Mouse (Mus musculus): ENCODE data around the gene March9. TPM values are rescaled to one million over a fixed set of nuclear protein-coding genes. Genes with fewer than 3 reads are reported as not detected.

Gene March9
- polyA plus RNA-seq, 2 experiments, result 0.07 TPM; not detected in 1

DNA sequence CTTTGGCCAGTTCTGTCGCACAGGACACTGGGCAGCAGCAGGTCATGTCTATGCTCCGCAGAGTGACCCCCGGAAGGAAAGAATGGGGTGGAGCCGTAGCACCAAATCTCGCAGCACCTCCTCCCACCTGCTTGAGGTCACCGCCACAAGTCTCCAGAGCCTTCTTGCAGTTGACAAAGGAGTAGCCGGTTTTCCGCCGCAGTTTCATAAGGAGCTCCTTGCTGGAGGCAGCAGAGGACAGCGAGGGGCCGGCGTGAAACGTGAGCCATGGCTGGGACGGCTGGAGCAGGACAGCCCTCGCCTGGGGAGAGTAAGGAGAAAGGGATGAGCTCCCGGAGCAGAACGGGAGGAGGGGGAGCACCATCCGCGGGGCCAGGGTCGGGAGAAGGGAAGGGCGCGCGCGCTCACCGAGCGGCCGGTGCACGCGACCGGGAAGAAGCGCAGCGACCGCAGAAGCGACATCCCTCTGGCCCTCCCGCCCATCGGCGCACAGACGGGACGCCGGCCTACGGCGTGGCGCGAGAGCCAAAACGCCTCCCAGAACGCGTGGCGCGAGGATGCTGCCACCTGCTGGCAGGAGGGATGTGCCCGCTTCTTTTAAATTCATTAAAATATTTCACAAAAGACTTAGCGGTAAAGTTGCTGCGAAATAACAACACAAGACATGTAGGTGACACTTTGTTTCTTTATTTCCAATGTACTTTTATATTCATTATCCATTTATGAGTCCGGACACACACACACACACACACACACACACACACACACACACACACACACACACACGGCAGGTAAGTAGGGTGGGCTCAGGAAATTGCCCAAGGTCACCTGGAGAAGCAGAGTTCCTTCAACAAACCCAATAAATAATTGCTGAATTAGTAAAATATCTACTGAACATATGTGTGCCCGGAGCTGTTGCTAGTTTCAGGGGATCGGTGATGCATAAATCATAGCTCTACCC is 29.4 kb downstream of the March9 start, which contains the start of gene Tsfm:
TSS of gene Tsfm (minus strand) at position 505 of the 961 bp plus-strand sequence.
- 4% methylated on average over 56 of the region's 56 CpGs for WGBS (ENCODE audit: insufficient replicate concordance)
- no peaks in the 10 kb centered on the region for H3K27me3 ChIP-seq (ENCODE audit: control insufficient read depth, insufficient read depth, low read length)

DNA sequence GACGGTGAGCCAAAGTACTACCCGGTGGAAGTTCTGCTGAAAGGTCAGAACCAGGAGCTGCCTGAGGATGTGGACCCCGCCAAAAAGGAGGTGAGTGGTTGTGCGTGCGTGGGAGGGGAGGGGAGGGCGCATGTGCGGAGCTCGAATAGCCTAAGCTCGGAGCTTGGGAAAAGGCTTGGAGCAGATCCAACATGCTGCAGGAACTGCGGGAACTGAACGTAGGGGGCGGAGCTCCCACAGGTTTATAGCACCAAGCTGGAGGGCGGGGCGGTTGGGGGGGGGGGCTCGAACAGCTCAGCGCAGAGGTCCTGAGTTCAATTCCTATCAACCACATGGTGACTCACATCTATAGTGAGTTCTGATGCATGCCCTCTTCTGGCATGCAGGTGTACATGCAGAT is 41.6 kb downstream of the March9 start:
- Histone ChIP-seq H3K4me2 (ENCODE audit: low read depth) (no peak overlapping the region), H3K4me1 (replicated peaks; ENCODE audit: control insufficient read depth in 2 of 2, insufficient read depth in 2 of 2, low read length in 1 of 2) (no peaks in the 10 kb centered on the region), H3K9me3 (ENCODE audit: control insufficient read depth, low read length) (no peaks in the 10 kb centered on the region), H3K27me3 (ENCODE audit: control insufficient read depth, insufficient read depth, low read length) (no peaks in the 10 kb centered on the region), H3K36me3 (replicated peaks; ENCODE audit: control insufficient read depth, insufficient read depth, low read depth) (no peaks in the 10 kb centered on the region), H3K9ac (replicated peaks) (no peak overlapping the region), H3K27ac (no peak overlapping the region), H3K4me3 (ENCODE audit: insufficient read depth in 1 of 2, low read depth in 2 of 2, low read length in 2 of 2) (no peak overlapping the region)
- ATAC-seq (ENCODE audit: insufficient read depth) (no peak), DNase-seq (ENCODE audit: low read depth in 3 of 3, low spot score in 3 of 3) (no peak)
- WGBS (ENCODE audit: insufficient replicate concordance), result 73% methylated on average over 16 of the region's 16 CpGs
- TF ChIP-seq CTCF (IDR thresholded peaks at IDR 0.05; ENCODE audit: low read depth) (no peak), EP300 (IDR thresholded peaks at IDR 0.05; ENCODE audit: low read depth) (no peak)

More for the DNA sequence above, 29.4 kb downstream of the March9 start, which contains the start of gene Tsfm:
- Histone ChIP-seq H3K27ac (no peak within 1 kb of the TSS; the same call in 1 of the 2 replicates), H3K9me3 (ENCODE audit: control insufficient read depth, low read length) (no peaks in the 10 kb centered on the region), H3K4me3 (ENCODE audit: insufficient read depth in 1 of 2, low read depth in 2 of 2, low read length in 2 of 2) (peak within 1 kb of the TSS; percentile 66 to 87), H3K9ac (replicated peaks) (peak within 1 kb of the TSS; percentile 83), H3K4me1 (replicated peaks; ENCODE audit: control insufficient read depth in 2 of 2, insufficient read depth in 2 of 2, low read length in 1 of 2) (0 out of 4 replicates have a peak, but pooled peaks cover 0 to 2% of the 10 kb centered on the region in 2 experiments), H3K36me3 (replicated peaks; ENCODE audit: control insufficient read depth, insufficient read depth, low read depth) (peaks cover 9% of the 10 kb centered on the region), H3K4me2 (ENCODE audit: low read depth) (peak within 1 kb of the TSS; percentile 90)
- peak; percentile 80 to 84 (median 81) for DNase-seq (ENCODE audit: low read depth in 3 of 3, low spot score in 3 of 3)
- TF ChIP-seq CTCF (IDR thresholded peaks at IDR 0.05; ENCODE audit: low read depth) (peak; percentile 97), EP300 (IDR thresholded peaks at IDR 0.05; ENCODE audit: low read depth) (no peak; the same call in 1 of the 2 replicates)
- ATAC-seq (ENCODE audit: insufficient read depth), result peak; percentile 89

GRCm38 (mm10) chr10:127017071-127017470 is 42.9 kb downstream of the March9 start:
- H3K9ac ChIP-seq (replicated peaks), result no peak overlapping the region
- H3K4me2 ChIP-seq (ENCODE audit: low read depth), result no peak overlapping the region
- no peaks in the 10 kb centered on the region for H3K36me3 ChIP-seq (replicated peaks; ENCODE audit: control insufficient read depth, insufficient read depth, low read depth)
- H3K27me3 ChIP-seq (ENCODE audit: control insufficient read depth, insufficient read depth, low read length), result no peaks in the 10 kb centered on the region
- H3K9me3 ChIP-seq (ENCODE audit: control insufficient read depth, low read length), result no peaks in the 10 kb centered on the region
- ATAC-seq (ENCODE audit: insufficient read depth), result no peak
- no peaks in the 10 kb centered on the region for H3K4me1 ChIP-seq (replicated peaks; ENCODE audit: control insufficient read depth in 2 of 2, insufficient read depth in 2 of 2, low read length in 1 of 2)
- TF ChIP-seq EP300 (IDR thresholded peaks at IDR 0.05; ENCODE audit: low read depth) (no peak), CTCF (IDR thresholded peaks at IDR 0.05; ENCODE audit: low read depth) (no peak)
- H3K27ac ChIP-seq, result no peak overlapping the region
- no peak overlapping the region for H3K4me3 ChIP-seq (ENCODE audit: insufficient read depth in 1 of 2, low read depth in 2 of 2, low read length in 2 of 2)
- DNase-seq (ENCODE audit: low read depth in 3 of 3, low spot score in 3 of 3), result no peak
- 23% methylated on average over 2 of the region's 2 CpGs for WGBS (ENCODE audit: insufficient replicate concordance)

GRCm38 (mm10) chr10:127016488-127016887 is 43.5 kb downstream of the March9 start:
- TF ChIP-seq CTCF (IDR thresholded peaks at IDR 0.05; ENCODE audit: low read depth) (peak; percentile 29; the same call in 1 of the 2 replicates), EP300 (IDR thresholded peaks at IDR 0.05; ENCODE audit: low read depth) (no peak)
- H3K36me3 ChIP-seq (replicated peaks; ENCODE audit: control insufficient read depth, insufficient read depth, low read depth), result no peaks in the 10 kb centered on the region
- no peak overlapping the region for H3K4me3 ChIP-seq (ENCODE audit: insufficient read depth in 1 of 2, low read depth in 2 of 2, low read length in 2 of 2)
- H3K4me2 ChIP-seq (ENCODE audit: low read depth), result no peak overlapping the region
- no peak for DNase-seq (ENCODE audit: low read depth in 3 of 3, low spot score in 3 of 3)
- H3K27me3 ChIP-seq (ENCODE audit: control insufficient read depth, insufficient read depth, low read length), result no peaks in the 10 kb centered on the region
- no peaks in the 10 kb centered on the region for H3K4me1 ChIP-seq (replicated peaks; ENCODE audit: control insufficient read depth in 2 of 2, insufficient read depth in 2 of 2, low read length in 1 of 2)
- no peak for ATAC-seq (ENCODE audit: insufficient read depth)
- 49% methylated on average over 5 of the region's 5 CpGs for WGBS (ENCODE audit: insufficient replicate concordance)
- H3K27ac ChIP-seq, result no peak overlapping the region
- no peak overlapping the region for H3K9ac ChIP-seq (replicated peaks)
- H3K9me3 ChIP-seq (ENCODE audit: control insufficient read depth, low read length), result no peaks in the 10 kb centered on the region

Other genes starting within 250 kb of the March9 start
- gene Atp23, start 158.8 kb downstream of the March9 start, polyA plus RNA-seq (2012; rRNA removed), result 3.7 and 4.1 TPM in 2 replicates
- gene Atp23, start 158.8 kb downstream of the March9 start, polyA plus RNA-seq (2014; fragmentation: Nextera tagmentation; extraction: Ambion mirVana), result 7.6 and 7.9 TPM in 2 replicates
- gene Ctdsp2, start 81.5 kb downstream of the March9 start, polyA plus RNA-seq (2012; rRNA removed), result 18.8 and 19.4 TPM in 2 replicates
- 13.3 and 15.8 TPM in 2 replicates for gene Ctdsp2, start 81.5 kb downstream of the March9 start, polyA plus RNA-seq (2014; fragmentation: Nextera tagmentation; extraction: Ambion mirVana)
- gene Avil, start 59.5 kb downstream of the March9 start, polyA plus RNA-seq (2012; rRNA removed), result 0.02 and 0.12 TPM in 2 replicates
- 0.03 TPM in 1 of 2 replicates, not detected in the other for gene Avil, start 59.5 kb downstream of the March9 start, polyA plus RNA-seq (2014; fragmentation: Nextera tagmentation; extraction: Ambion mirVana)
- 22.8 and 26.7 TPM in 2 replicates for gene Tsfm, start 29.3 kb downstream of the March9 start, polyA plus RNA-seq (2012; rRNA removed)
- 40.7 and 49.2 TPM in 2 replicates for gene Tsfm, start 29.3 kb downstream of the March9 start, polyA plus RNA-seq (2014; fragmentation: Nextera tagmentation; extraction: Ambion mirVana)
- 10.6 and 12.5 TPM in 2 replicates for gene Mettl1, start 18.8 kb downstream of the March9 start, polyA plus RNA-seq (2012; rRNA removed)
- 18.1 and 19.3 TPM in 2 replicates for gene Mettl1, start 18.8 kb downstream of the March9 start, polyA plus RNA-seq (2014; fragmentation: Nextera tagmentation; extraction: Ambion mirVana)
- gene Eef1akmt3, start 18.7 kb downstream of the March9 start, polyA plus RNA-seq (2012; rRNA removed), result 0.08 and 0.09 TPM in 2 replicates
- 0.04 TPM in 1 of 2 replicates, not detected in the other for gene Eef1akmt3, start 18.7 kb downstream of the March9 start, polyA plus RNA-seq (2014; fragmentation: Nextera tagmentation; extraction: Ambion mirVana)
- 0.07 and 0.08 TPM in 2 replicates for gene Cyp27b1, start 11.9 kb downstream of the March9 start, polyA plus RNA-seq (2012; rRNA removed)
- gene Cyp27b1, start 11.9 kb downstream of the March9 start, polyA plus RNA-seq (2014; fragmentation: Nextera tagmentation; extraction: Ambion mirVana), result not detected in 2 replicates
- gene Cdk4, start 3.4 kb upstream of the March9 start, polyA plus RNA-seq (2012; rRNA removed), result 175 and 221 TPM in 2 replicates
- 519 and 576 TPM in 2 replicates for gene Cdk4, start 3.4 kb upstream of the March9 start, polyA plus RNA-seq (2014; fragmentation: Nextera tagmentation; extraction: Ambion mirVana)
- 35.8 and 41.8 TPM in 2 replicates for gene Tspan31, start 10.1 kb upstream of the March9 start, polyA plus RNA-seq (2012; rRNA removed)
- gene Tspan31, start 10.1 kb upstream of the March9 start, polyA plus RNA-seq (2014; fragmentation: Nextera tagmentation; extraction: Ambion mirVana), result 18.9 and 23.8 TPM in 2 replicates
- gene Agap2, start 15.1 kb upstream of the March9 start, polyA plus RNA-seq (2012; rRNA removed), result 3.0 and 3.7 TPM in 2 replicates
- gene Agap2, start 15.1 kb upstream of the March9 start, polyA plus RNA-seq (2014; fragmentation: Nextera tagmentation; extraction: Ambion mirVana), result 0.57 and 0.59 TPM in 2 replicates
- gene Os9, start 60.9 kb upstream of the March9 start, polyA plus RNA-seq (2012; rRNA removed), result 20.9 and 25.0 TPM in 2 replicates
- gene Os9, start 60.9 kb upstream of the March9 start, polyA plus RNA-seq (2014; fragmentation: Nextera tagmentation; extraction: Ambion mirVana), result 22.9 and 29.9 TPM in 2 replicates
- 9.9 and 10.4 TPM in 2 replicates for gene B4galnt1, start 105.0 kb upstream of the March9 start, polyA plus RNA-seq (2012; rRNA removed)
- gene B4galnt1, start 105.0 kb upstream of the March9 start, polyA plus RNA-seq (2014; fragmentation: Nextera tagmentation; extraction: Ambion mirVana), result 14.6 and 17.1 TPM in 2 replicates
- 1.5 and 1.7 TPM in 2 replicates for gene Slc26a10, start 120.5 kb upstream of the March9 start, polyA plus RNA-seq (2012; rRNA removed)
- 0.75 and 1.3 TPM in 2 replicates for gene Slc26a10, start 120.5 kb upstream of the March9 start, polyA plus RNA-seq (2014; fragmentation: Nextera tagmentation; extraction: Ambion mirVana)
- 6.9 and 7.7 TPM in 2 replicates for gene Arhgef25, start 129.9 kb upstream of the March9 start, polyA plus RNA-seq (2012; rRNA removed)
- 3.4 and 4.8 TPM in 2 replicates for gene Arhgef25, start 129.9 kb upstream of the March9 start, polyA plus RNA-seq (2014; fragmentation: Nextera tagmentation; extraction: Ambion mirVana)
- gene Dtx3, start 135.5 kb upstream of the March9 start, polyA plus RNA-seq (2012; rRNA removed), result 35.9 and 38.6 TPM in 2 replicates
- gene Dtx3, start 135.5 kb upstream of the March9 start, polyA plus RNA-seq (2014; fragmentation: Nextera tagmentation; extraction: Ambion mirVana), result 11.2 and 15.0 TPM in 2 replicates
- 28.2 and 31.2 TPM in 2 replicates for gene Pip4k2c, start 151.4 kb upstream of the March9 start, polyA plus RNA-seq (2012; rRNA removed)
- gene Pip4k2c, start 151.4 kb upstream of the March9 start, polyA plus RNA-seq (2014; fragmentation: Nextera tagmentation; extraction: Ambion mirVana), result 25.7 and 31.1 TPM in 2 replicates
- gene Kif5a, start 203.2 kb upstream of the March9 start, polyA plus RNA-seq (2012; rRNA removed), result 0.11 and 0.19 TPM in 2 replicates
- 0.01 and 0.03 TPM in 2 replicates for gene Kif5a, start 203.2 kb upstream of the March9 start, polyA plus RNA-seq (2014; fragmentation: Nextera tagmentation; extraction: Ambion mirVana)
- 53.8 and 58.7 TPM in 2 replicates for gene Dctn2, start 206.2 kb upstream of the March9 start, polyA plus RNA-seq (2012; rRNA removed)
- 59.2 and 64.7 TPM in 2 replicates for gene Dctn2, start 206.2 kb upstream of the March9 start, polyA plus RNA-seq (2014; fragmentation: Nextera tagmentation; extraction: Ambion mirVana)
- gene Mbd6, start 228.8 kb upstream of the March9 start, polyA plus RNA-seq (2012; rRNA removed), result 9.7 and 11.0 TPM in 2 replicates
- gene Mbd6, start 228.8 kb upstream of the March9 start, polyA plus RNA-seq (2014; fragmentation: Nextera tagmentation; extraction: Ambion mirVana), result 5.6 and 6.2 TPM in 2 replicates